Mouse (Mus musculus): Measurements from ENCODE around the gene Epb41l1.
A peak's percentile ranks its signal among the peaks of the same experiment; 100 is the strongest.

Gene Epb41l1

DNA sequence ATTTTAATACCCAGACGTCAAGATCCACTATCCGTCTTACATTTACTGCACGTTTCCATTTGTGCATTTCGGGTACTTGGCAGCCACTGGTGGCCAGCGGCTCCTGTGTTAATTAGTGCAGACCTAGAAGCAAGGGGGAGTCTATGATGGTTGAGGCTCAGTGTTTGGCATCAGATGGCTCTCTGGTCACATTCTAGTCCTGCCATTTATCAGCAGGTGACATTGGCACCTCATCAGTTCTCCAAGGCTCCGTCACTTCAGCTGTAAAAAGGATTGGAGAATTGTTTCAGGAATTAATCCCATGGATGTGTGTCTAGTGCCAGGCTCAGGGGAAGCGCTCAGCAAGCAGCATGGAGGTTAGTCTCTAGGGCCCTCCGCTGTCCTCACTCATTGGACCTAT lies 51.6 kb downstream of the Epb41l1 start:
- TF ChIP-seq CTCF (conservative IDR thresholded peaks at IDR 0.05; ENCODE audit: low read length): no peak
- TF ChIP-seq POU5F1 (IDR thresholded peaks at IDR 0.05; ENCODE audit: borderline replicate concordance, low read length): no peak
- no peak for TF ChIP-seq NANOG (IDR thresholded peaks at IDR 0.05; ENCODE audit: borderline replicate concordance, low read length)
- Histone ChIP-seq H3K36me3 (ENCODE audit: insufficient read depth, low read length) (peaks cover 13% of the 10 kb centered on the region), H3K9me3 (ENCODE audit: low read length) (no peaks in the 10 kb centered on the region), H3K4me1 (replicated peaks; ENCODE audit: low read depth, low read length) (peaks cover 61% of the 10 kb centered on the region), H3K4me3 (replicated peaks; ENCODE audit: low read length) (no peak overlapping the region), H3K27me3 (ENCODE audit: insufficient read depth, low read length) (peaks cover 26% of the 10 kb centered on the region)

DNA sequence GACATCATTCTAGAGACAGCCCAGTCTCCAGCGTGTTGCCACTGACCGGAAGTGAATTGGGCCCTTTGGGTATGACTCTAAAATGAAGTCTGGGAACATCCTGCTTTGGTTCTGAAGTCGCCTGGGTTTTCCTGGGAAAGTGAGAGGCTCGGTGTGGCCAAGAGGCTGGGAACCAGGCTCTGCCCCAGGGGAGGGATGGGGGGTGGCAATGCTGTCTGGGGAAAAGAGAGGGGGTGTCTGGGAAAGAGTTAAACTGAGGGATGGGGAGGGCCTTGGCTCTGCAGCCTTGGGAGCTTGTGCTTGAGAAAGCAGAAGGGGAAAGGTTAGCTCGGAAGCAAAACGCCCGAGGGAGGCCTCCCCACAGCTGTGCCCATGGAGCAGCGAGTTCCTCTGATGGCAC lies 53.0 kb downstream of the Epb41l1 start:
- no peaks in the 10 kb centered on the region for H3K9me3 ChIP-seq (ENCODE audit: low read length)
- H3K36me3 ChIP-seq (ENCODE audit: insufficient read depth, low read length): peaks cover 9% of the 10 kb centered on the region
- H3K4me3 ChIP-seq (replicated peaks; ENCODE audit: low read length): no peak overlapping the region
- TF ChIP-seq POU5F1 (IDR thresholded peaks at IDR 0.05; ENCODE audit: borderline replicate concordance, low read length) (no peak), NANOG (IDR thresholded peaks at IDR 0.05; ENCODE audit: borderline replicate concordance, low read length) (no peak), CTCF (conservative IDR thresholded peaks at IDR 0.05; ENCODE audit: low read length) (no peak)
- H3K4me1 ChIP-seq (replicated peaks; ENCODE audit: low read depth, low read length): peaks cover 59% of the 10 kb centered on the region
- peaks cover 30% of the 10 kb centered on the region for H3K27me3 ChIP-seq (ENCODE audit: insufficient read depth, low read length)

DNA sequence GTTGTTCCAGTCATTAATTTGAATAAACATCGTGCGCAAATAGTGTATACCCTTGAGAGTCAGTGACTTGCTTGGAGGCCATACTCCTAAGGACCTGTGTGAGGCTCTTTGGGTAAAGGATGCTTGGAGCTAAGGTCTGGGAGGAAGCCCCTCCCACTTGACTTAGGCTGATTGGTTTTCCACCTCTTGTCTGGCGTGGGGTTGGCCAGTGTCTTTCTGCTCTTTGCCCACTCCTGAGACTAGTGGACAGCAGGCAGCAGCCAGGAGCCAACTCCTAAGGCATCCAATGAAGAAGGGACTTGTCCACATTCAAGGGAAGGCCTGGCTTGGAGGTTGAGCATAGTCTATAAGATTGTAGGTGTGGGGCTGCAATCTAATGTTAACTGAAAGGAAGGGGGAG lies 53.4 kb downstream of the Epb41l1 start:
- peaks cover 58% of the 10 kb centered on the region for H3K4me1 ChIP-seq (replicated peaks; ENCODE audit: low read depth, low read length)
- peaks cover 30% of the 10 kb centered on the region for H3K27me3 ChIP-seq (ENCODE audit: insufficient read depth, low read length)
- no peak for TF ChIP-seq POU5F1 (IDR thresholded peaks at IDR 0.05; ENCODE audit: borderline replicate concordance, low read length)
- no peak for TF ChIP-seq NANOG (IDR thresholded peaks at IDR 0.05; ENCODE audit: borderline replicate concordance, low read length)
- TF ChIP-seq CTCF (conservative IDR thresholded peaks at IDR 0.05; ENCODE audit: low read length): no peak

DNA sequence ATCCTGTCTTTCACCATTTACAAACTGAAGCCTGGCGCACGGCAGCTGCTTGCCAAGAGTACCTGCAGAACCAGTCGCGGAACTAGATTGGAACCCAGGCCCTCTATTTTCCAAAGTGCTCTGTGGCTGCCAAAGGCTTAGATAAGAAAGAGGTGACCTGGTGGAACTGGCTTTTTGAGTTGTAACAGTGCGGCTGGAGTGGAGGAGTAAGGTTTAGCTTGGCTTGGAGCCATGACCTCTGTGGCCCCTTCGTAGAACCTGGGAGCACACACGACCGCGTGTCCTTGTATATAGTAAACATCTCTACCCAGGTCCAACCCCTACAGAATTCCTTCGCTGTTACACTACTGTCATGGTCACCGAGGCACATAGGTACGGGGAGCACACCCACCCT lies 54.2 kb downstream of the Epb41l1 start:
- Histone ChIP-seq H3K4me1 (replicated peaks; ENCODE audit: low read depth, low read length) (peaks cover 58% of the 10 kb centered on the region), H3K36me3 (ENCODE audit: insufficient read depth, low read length) (peaks cover 4% of the 10 kb centered on the region; the same call in 1 of the 2 replicates), H3K4me3 (replicated peaks; ENCODE audit: low read length) (peak overlapping the region; percentile 82), H3K9me3 (ENCODE audit: low read length) (no peaks in the 10 kb centered on the region), H3K27me3 (ENCODE audit: insufficient read depth, low read length) (peaks cover 30% of the 10 kb centered on the region)
- TF ChIP-seq CTCF (conservative IDR thresholded peaks at IDR 0.05; ENCODE audit: low read length) (no peak), NANOG (IDR thresholded peaks at IDR 0.05; ENCODE audit: borderline replicate concordance, low read length) (no peak), POU5F1 (IDR thresholded peaks at IDR 0.05; ENCODE audit: borderline replicate concordance, low read length) (no peak)

More for the DNA sequence above, 53.4 kb downstream of the Epb41l1 start:
- H3K36me3 ChIP-seq (ENCODE audit: insufficient read depth, low read length): peaks cover 8% of the 10 kb centered on the region
- no peak overlapping the region for H3K4me3 ChIP-seq (replicated peaks; ENCODE audit: low read length)
- no peaks in the 10 kb centered on the region for H3K9me3 ChIP-seq (ENCODE audit: low read length)

DNA sequence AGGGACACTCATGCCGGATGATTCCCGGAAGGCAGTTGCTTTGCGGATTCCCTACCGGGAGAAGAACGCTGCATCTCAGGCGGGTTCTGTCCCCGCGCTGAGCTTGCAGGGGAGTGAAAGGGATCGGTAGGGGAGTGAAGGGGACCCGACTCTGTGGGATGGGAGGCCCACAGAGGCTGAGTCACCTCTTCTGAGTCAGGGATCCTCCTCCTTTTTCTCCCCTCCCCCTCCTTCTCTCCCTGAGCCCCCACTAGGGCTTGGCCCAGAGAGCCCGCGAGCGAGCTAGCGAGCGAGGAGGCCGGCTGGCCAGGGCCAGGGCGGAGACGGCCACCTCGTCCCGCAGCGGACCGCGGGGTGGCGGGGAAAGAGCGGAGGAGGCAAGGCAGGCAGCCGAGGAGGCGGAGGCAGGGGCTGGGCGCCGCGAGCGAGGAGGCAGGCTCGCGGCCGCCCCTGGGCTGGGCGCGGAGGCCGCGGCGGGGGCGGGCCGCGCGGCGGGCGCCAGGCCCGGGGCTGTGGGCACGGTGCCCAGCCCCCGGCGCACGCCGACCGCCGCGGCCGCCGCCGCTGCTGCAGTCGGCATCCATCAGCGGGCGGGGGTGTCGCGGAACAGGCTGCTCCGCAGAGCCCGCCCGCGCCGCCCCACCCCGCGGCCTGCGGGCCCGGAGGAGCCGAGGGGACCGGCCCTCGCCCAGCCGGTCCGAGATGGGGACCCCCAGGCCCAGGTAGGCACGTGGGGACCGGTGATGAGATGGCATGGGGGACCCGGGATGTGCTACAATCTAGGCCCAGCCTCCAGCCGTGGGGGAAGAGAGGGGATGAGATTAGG lies 54.8 kb downstream of the Epb41l1 start:
- TF ChIP-seq NANOG (IDR thresholded peaks at IDR 0.05; ENCODE audit: borderline replicate concordance, low read length) (no peak), POU5F1 (IDR thresholded peaks at IDR 0.05; ENCODE audit: borderline replicate concordance, low read length) (no peak), CTCF (conservative IDR thresholded peaks at IDR 0.05; ENCODE audit: low read length) (no peak)
- H3K4me3 ChIP-seq (replicated peaks; ENCODE audit: low read length): peak overlapping the region; percentile 82
- H3K27me3 ChIP-seq (ENCODE audit: insufficient read depth, low read length): peaks cover 30% of the 10 kb centered on the region
- H3K9me3 ChIP-seq (ENCODE audit: low read length): no peaks in the 10 kb centered on the region
- peaks cover 59% of the 10 kb centered on the region for H3K4me1 ChIP-seq (replicated peaks; ENCODE audit: low read depth, low read length)
- peaks cover 2% of the 10 kb centered on the region; the same call in 1 of the 2 replicates for H3K36me3 ChIP-seq (ENCODE audit: insufficient read depth, low read length)

DNA sequence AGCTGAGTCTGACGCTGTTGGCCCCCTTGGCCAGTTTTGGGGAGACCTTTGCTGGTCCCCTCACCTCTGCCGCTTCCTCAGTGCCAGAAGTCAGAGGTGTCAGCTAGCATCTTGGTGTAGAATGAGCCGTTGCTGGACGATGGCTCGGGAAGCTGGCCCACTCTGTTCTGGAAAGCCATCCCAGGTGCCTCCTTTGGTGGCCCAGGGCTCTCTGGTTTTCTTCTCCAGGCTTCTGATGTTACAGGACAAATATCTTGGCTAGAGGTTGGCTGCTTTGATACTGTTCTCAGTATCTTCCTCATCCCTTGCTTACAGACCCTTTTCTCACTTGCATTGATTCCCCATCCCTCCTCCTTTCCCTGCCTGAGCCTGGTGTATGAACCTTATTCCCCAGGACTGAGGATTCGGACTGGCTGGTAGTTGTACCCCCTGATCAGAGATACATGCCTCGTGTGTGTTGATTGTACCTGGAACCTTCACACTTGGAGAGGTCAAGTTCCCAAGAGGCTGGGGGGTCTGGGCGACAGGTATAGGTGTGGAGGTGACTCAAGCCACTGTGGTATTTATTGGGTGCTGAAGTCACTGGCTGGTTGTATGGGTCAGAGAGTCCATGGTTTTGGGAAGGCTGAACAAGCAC lies 55.5 kb downstream of the Epb41l1 start:
- H3K9me3 ChIP-seq (ENCODE audit: low read length): no peaks in the 10 kb centered on the region
- no peak for TF ChIP-seq NANOG (IDR thresholded peaks at IDR 0.05; ENCODE audit: borderline replicate concordance, low read length)
- TF ChIP-seq CTCF (conservative IDR thresholded peaks at IDR 0.05; ENCODE audit: low read length): no peak
- no peak for TF ChIP-seq POU5F1 (IDR thresholded peaks at IDR 0.05; ENCODE audit: borderline replicate concordance, low read length)
- H3K27me3 ChIP-seq (ENCODE audit: insufficient read depth, low read length): peaks cover 30% of the 10 kb centered on the region
- no peaks in the 10 kb centered on the region for H3K36me3 ChIP-seq (ENCODE audit: insufficient read depth, low read length)
- H3K4me3 ChIP-seq (replicated peaks; ENCODE audit: low read length): peak overlapping the region; percentile 82
- H3K4me1 ChIP-seq (replicated peaks; ENCODE audit: low read depth, low read length): peaks cover 52% of the 10 kb centered on the region

DNA sequence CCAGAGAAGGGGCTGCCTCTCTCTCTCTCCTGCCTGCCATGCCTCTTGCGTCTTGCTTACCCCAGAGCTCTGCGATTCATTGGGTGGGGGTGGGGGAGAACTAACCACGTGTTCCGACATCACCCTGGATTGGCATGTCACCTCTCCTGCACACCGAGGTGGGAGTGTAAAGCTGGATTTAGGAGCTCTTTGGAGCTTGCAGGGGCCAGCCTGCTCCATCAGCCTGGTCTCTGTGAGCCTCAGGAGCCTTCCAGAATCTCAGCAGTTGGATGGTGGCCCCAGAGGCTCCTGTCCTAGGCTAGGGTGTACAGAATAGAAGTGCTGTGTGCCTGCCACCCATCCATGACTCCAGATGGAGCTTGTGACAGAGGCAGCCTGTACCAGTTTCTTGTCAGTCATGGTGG lies 56.0 kb downstream of the Epb41l1 start:
- TF ChIP-seq NANOG (IDR thresholded peaks at IDR 0.05; ENCODE audit: borderline replicate concordance, low read length) (no peak), CTCF (conservative IDR thresholded peaks at IDR 0.05; ENCODE audit: low read length) (no peak), POU5F1 (IDR thresholded peaks at IDR 0.05; ENCODE audit: borderline replicate concordance, low read length) (no peak)
- Histone ChIP-seq H3K4me3 (replicated peaks; ENCODE audit: low read length) (no peak overlapping the region), H3K27me3 (ENCODE audit: insufficient read depth, low read length) (peaks cover 30% of the 10 kb centered on the region), H3K4me1 (replicated peaks; ENCODE audit: low read depth, low read length) (peaks cover 54% of the 10 kb centered on the region), H3K36me3 (ENCODE audit: insufficient read depth, low read length) (no peaks in the 10 kb centered on the region), H3K9me3 (ENCODE audit: low read length) (no peaks in the 10 kb centered on the region)

DNA sequence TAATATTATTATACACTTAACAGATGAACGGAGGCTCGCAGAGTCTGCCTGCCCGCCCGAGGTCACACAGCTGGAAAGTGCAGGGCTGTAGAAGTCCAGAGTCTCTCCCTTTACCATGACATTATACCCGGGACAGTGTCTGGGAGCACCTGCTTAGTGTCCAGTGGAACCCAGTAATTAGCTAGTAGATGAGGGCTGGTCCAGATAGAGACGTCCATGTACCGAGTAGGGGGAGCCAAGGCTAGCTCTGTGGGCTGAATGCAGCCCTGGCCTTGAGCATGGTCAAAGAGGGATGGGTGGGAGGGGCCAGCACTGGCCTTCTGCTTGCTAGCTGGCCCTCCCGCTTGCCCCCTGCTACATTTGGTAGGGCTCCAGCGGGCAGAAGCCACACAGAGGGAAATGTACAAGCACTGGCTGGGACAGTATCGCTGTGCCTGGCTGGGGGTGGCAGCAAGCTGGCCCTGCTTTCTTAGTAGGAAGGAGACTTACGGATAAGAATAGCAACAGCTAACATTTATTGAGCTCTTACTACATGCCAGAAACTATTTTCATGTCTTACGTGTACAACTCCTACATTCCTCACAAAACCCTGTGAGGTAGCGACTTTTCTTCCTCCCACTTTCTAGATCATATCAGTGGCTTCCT lies 57.5 kb downstream of the Epb41l1 start:
- TF ChIP-seq POU5F1 (IDR thresholded peaks at IDR 0.05; ENCODE audit: borderline replicate concordance, low read length): no peak
- no peak for TF ChIP-seq CTCF (conservative IDR thresholded peaks at IDR 0.05; ENCODE audit: low read length)
- no peak for TF ChIP-seq NANOG (IDR thresholded peaks at IDR 0.05; ENCODE audit: borderline replicate concordance, low read length)

More for the DNA sequence above, 57.5 kb downstream of the Epb41l1 start:
- Histone ChIP-seq H3K27me3 (ENCODE audit: insufficient read depth, low read length) (peaks cover 36% of the 10 kb centered on the region), H3K4me3 (replicated peaks; ENCODE audit: low read length) (no peak overlapping the region), H3K9me3 (ENCODE audit: low read length) (peaks cover under 1% of the 10 kb centered on the region; the same call in 1 of the 2 replicates), H3K36me3 (ENCODE audit: insufficient read depth, low read length) (no peaks in the 10 kb centered on the region), H3K4me1 (replicated peaks; ENCODE audit: low read depth, low read length) (peaks cover 50% of the 10 kb centered on the region)

Measured in E14TG2a.4 (cell line).